ENCODE assay signal across 18 mouse cellular contexts in the genomic region with DNA sequence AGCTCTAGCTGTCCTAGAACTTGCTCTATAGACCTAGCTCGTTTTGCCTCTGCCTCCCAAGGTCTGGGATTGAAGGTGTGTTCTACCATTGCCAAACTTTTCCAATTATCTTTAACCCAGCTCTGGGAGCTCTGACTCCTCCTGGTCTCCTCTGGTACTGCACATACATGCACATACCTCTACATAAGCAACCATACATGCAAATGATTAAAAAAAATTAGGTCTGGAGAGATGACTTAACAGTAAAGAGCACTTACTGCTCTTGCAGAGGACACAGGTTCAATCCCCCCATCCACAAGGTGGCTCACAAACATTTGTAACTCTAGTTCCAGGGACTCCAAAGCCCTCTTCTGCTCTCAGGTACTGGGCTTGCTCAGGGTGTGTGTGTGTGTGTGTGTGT. TPM values are rescaled to one million over a fixed set of nuclear protein-coding genes. Genes with fewer than 3 reads are reported as not detected.
A peak's percentile ranks its signal among the peaks of the same experiment; 100 is the strongest.
DNase-seq lines count a peak whose midpoint lies in the region; ATAC-seq and TF ChIP-seq lines count a peak whose summit lies in the region.
"Had no signal": no experiment of that assay in that cellular context is flagged by ENCODE, and none has a peak within 500 bp of the region (broad histone marks: within the 10 kb centered on the region; RNA-seq: fewer than 3 reads in every experiment).

No protein-coding gene starts in this region.

- H3K4me3 ChIP-seq in intestine, postnatal 0 days (ENCODE audit: low read depth, low read length) = no peak overlapping the region
- H3K4me3 ChIP-seq in intestine, embryonic 15.5 days (replicated peaks) = no peak overlapping the region
- H3K4me3 ChIP-seq: heart, embryonic 10.5 days; neural tube, embryonic 15.5 days had no signal

- H3K9me3 ChIP-seq in intestine, postnatal 0 days (ENCODE audit: control insufficient read depth) = no peaks in the 10 kb centered on the region
- no peaks in the 10 kb centered on the region for H3K9me3 ChIP-seq in intestine, embryonic 15.5 days
- H3K9me3 ChIP-seq: G1E; heart, embryonic 10.5 days; neural tube, embryonic 15.5 days had no signal

- H3K27ac ChIP-seq in intestine, postnatal 0 days (ENCODE audit: low read depth, low read length) = no peak overlapping the region
- no peak overlapping the region for H3K27ac ChIP-seq in intestine, embryonic 15.5 days
- H3K27ac ChIP-seq: heart, embryonic 10.5 days; neural tube, embryonic 15.5 days had no signal

- H3K27me3 ChIP-seq in intestine, postnatal 0 days (replicated peaks; ENCODE audit: control insufficient read depth, insufficient read depth, low read length) = no peaks in the 10 kb centered on the region
- H3K27me3 ChIP-seq in intestine, embryonic 15.5 days (replicated peaks) = no peaks in the 10 kb centered on the region
- H3K27me3 ChIP-seq: neural tube, embryonic 15.5 days had no signal

- peaks cover 4% of the 10 kb centered on the region; the same call in 1 of the 2 replicates for H3K36me3 ChIP-seq in intestine, postnatal 0 days (ENCODE audit: control insufficient read depth, insufficient read depth)
- H3K36me3 ChIP-seq in intestine, embryonic 15.5 days = no peaks in the 10 kb centered on the region
- H3K36me3 ChIP-seq: neural tube, embryonic 15.5 days had no signal

- no peak overlapping the region for H3K9ac ChIP-seq in intestine, postnatal 0 days (ENCODE audit: low read depth, low read length)
- no peak overlapping the region for H3K9ac ChIP-seq in intestine, embryonic 15.5 days
- H3K9ac ChIP-seq: neural tube, embryonic 15.5 days had no signal

- DNase-seq in 416B (ENCODE audit: low read depth) (peak; percentile 41), ES-CJ7 (ENCODE audit: low read depth, low spot score) (peak; percentile 71)
- DNase-seq in induced T-regulatory cell, adult 2 months (ENCODE audit: low read depth) = peak; percentile 47
- no peak for DNase-seq in lung, postnatal 10 days
- DNase-seq in adrenal gland, postnatal 25 days = no peak
- no peak for DNase-seq in spleen, postnatal 14 days (ENCODE audit: low spot score in 2 of 2)
- DNase-seq: adrenal gland, adult 2 months; cerebellum, postnatal 14 days; heart, postnatal 4 days; kidney, postnatal 25 days; left cerebral cortex, postnatal 4 days; lung, adult 2 months had no signal

- WGBS in intestine, postnatal 0 days = 78% methylated on average over 1 of the region's 1 CpGs
- WGBS in intestine, embryonic 15.5 days = 80% methylated on average over 1 of the region's 1 CpGs

- no peak for ATAC-seq in intestine, postnatal 0 days
- ATAC-seq in intestine, embryonic 15.5 days = no peak
- ATAC-seq: intestine, embryonic 16.5 days had no signal

- H3K4me1 ChIP-seq in intestine, postnatal 0 days (replicated peaks; ENCODE audit: control insufficient read depth, insufficient read depth, low read length) = no peaks in the 10 kb centered on the region
- H3K4me1 ChIP-seq in intestine, embryonic 15.5 days (replicated peaks) = peaks cover 10% of the 10 kb centered on the region

- peak; percentile 39; the same call in 1 of the 2 replicates for TF ChIP-seq CTCF in intestine, postnatal 0 days (IDR thresholded peaks at IDR 0.05; ENCODE audit: low read depth)

- H3K4me2 ChIP-seq in intestine, postnatal 0 days (replicated peaks; ENCODE audit: low read depth) = no peak overlapping the region
- no peak overlapping the region for H3K4me2 ChIP-seq in intestine, embryonic 15.5 days (replicated peaks)
- H3K4me2 ChIP-seq: neural tube, embryonic 15.5 days had no signal

RNA-seq across cellular contexts. Expression of a gene that starts 2.8 kb away (rescaled TPM):
- 134 and 145 TPM in 2 replicates for polyA plus RNA-seq in intestine, postnatal 0 days (2015; fragmentation: Nextera tagmentation; extraction: Ambion mirVana)
- 362 and 376 TPM in 2 replicates for polyA plus RNA-seq in intestine, embryonic 15.5 days (2015; fragmentation: Nextera tagmentation; extraction: Ambion mirVana)
- 206 and 209 TPM in 2 replicates for total RNA-seq in adrenal gland, postnatal 25 days (2021)

RNA-seq across cellular contexts. Expression of a gene that starts 25.9 kb away (rescaled TPM):
- polyA plus RNA-seq in intestine, postnatal 0 days (2015; fragmentation: Nextera tagmentation; extraction: Ambion mirVana) = 18.3 and 21.0 TPM in 2 replicates
- 25.9 and 30.7 TPM in 2 replicates for polyA plus RNA-seq in intestine, embryonic 15.5 days (2015; fragmentation: Nextera tagmentation; extraction: Ambion mirVana)
- 20.8 and 37.1 TPM in 2 replicates for total RNA-seq in adrenal gland, postnatal 25 days (2021)

RNA-seq across cellular contexts. Expression of a gene that starts 44.8 kb away (rescaled TPM):
- 11.0 and 13.4 TPM in 2 replicates for polyA plus RNA-seq in intestine, postnatal 0 days (2015; fragmentation: Nextera tagmentation; extraction: Ambion mirVana)
- polyA plus RNA-seq in intestine, embryonic 15.5 days (2015; fragmentation: Nextera tagmentation; extraction: Ambion mirVana) = 20.5 and 23.8 TPM in 2 replicates
- total RNA-seq in adrenal gland, postnatal 25 days (2021) = 25.6 and 27.6 TPM in 2 replicates

Comparison
In these comparisons a context has a peak if more than half of its experiments do, and no peak if none do; other contexts are left out.
1. DNase-seq: peak in 416B (single experiment), ES-CJ7 (single experiment) and induced T-regulatory cell, adult 2 months (single experiment); none in lung, postnatal 10 days (single experiment), adrenal gland, postnatal 25 days (single experiment) and spleen, postnatal 14 days (0 of 2).